Mouse (Mus musculus) MEL (cell line): ENCODE data around the gene Cdc20.

Experiments used
- CTCF ChIP-seq, 3 experiments: IDR thresholded peaks in 2 of 3; conservative IDR thresholded peaks in 1 of 3; 2 replicates each; pipeline ENCODE4 v1.5.1; 2011 to 2012; ENCODE audit warnings: low read length in 3 of 3, low read depth in 2 of 3, mild to moderate bottlenecking in 2 of 3, improper control_type of control experiment in 1 of 3, inconsistent platforms in 1 of 3, mixed read lengths in 1 of 3, moderate library complexity in 1 of 3; ENCODE audit not compliant: control insufficient read depth in 1 of 3, insufficient read depth in 1 of 3, poor library complexity in 1 of 3, severe bottlenecking in 1 of 3
- ELF1 ChIP-seq: IDR thresholded peaks from 2 replicates; pipeline ENCODE4 v1.6.1; 2014; ENCODE audit warnings: low read depth, mild to moderate bottlenecking, inconsistent platforms, low read length, improper control_type of control experiment, moderate library complexity
- EP300 ChIP-seq, 2 experiments: IDR thresholded peaks; 2 replicates each; pipeline ENCODE4 v1.6.1; 2011; ENCODE audit warnings: improper control_type of control experiment in 2 of 2, low read length in 2 of 2, low read depth in 1 of 2, mild to moderate bottlenecking in 1 of 2
- GATA1 ChIP-seq: IDR thresholded peaks from 2 replicates; pipeline ENCODE4 v1.6.1; 2011; ENCODE audit warnings: low read depth, low read length, improper control_type of control experiment
- HCFC1 ChIP-seq: IDR thresholded peaks from 2 replicates; pipeline ENCODE4 v1.6.1; 2012; ENCODE audit warnings: low read depth, mild to moderate bottlenecking, inconsistent platforms, low read length, improper control_type of control experiment, moderate library complexity
- MAX ChIP-seq: IDR thresholded peaks from 2 replicates; pipeline ENCODE4 v1.6.1; 2011; ENCODE audit warnings: low read length, improper control_type of control experiment
- MYC ChIP-seq: IDR thresholded peaks from 2 replicates; pipeline ENCODE4 v1.6.1; 2011; ENCODE audit warnings: low read depth, mild to moderate bottlenecking, low read length, improper control_type of control experiment, moderate library complexity
- NRF1 ChIP-seq: IDR thresholded peaks from 2 replicates; pipeline ENCODE4 v1.6.1; 2014; ENCODE audit warnings: low read depth, mild to moderate bottlenecking, inconsistent platforms, low read length, improper control_type of control experiment, moderate library complexity; ENCODE audit not compliant: poor library complexity, insufficient read depth, severe bottlenecking
- POLR2A ChIP-seq, 2 experiments: IDR thresholded peaks; 2 replicates each; pipeline ENCODE4 v1.6.1; 2011 to 2012; ENCODE audit warnings: low read length in 2 of 2, mild to moderate bottlenecking in 2 of 2, control low read depth in 1 of 2, improper control_type of control experiment in 1 of 2, low read depth in 1 of 2, moderate library complexity in 1 of 2; ENCODE audit not compliant: control insufficient read depth in 1 of 2, insufficient read depth in 1 of 2, poor library complexity in 1 of 2
- TCF12 ChIP-seq: IDR thresholded peaks from 2 replicates; pipeline ENCODE4 v1.6.1; 2014; ENCODE audit warnings: low read depth, mild to moderate bottlenecking, inconsistent platforms, low read length, improper control_type of control experiment, moderate library complexity

DNA sequence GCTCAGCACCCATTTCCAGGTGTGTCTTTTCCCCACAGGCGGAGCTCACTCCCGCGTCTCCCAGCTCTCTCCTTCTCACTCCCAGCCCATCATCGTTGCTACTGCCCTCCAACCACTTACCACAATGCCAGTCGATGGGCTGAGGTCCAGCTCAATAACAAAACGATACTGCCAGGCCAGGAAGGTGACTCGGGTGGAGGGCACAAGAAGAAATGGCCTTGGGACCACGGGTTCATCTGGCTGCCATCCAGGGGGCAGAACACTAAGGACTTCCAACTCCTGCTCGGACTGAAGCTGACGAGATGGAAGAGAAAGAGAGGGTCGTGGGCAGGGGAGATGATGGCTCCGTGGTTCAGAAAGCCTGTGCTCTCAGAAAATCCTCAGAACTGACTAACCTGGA, 34.5 kb downstream of the Cdc20 start:
- TF ChIP-seq HCFC1 (no peak), POLR2A (IDR thresholded peaks at IDR 0.05; ENCODE audit: control insufficient read depth in 1 of 2, insufficient read depth in 1 of 2, low read depth in 1 of 2, low read length in 2 of 2, poor library complexity in 1 of 2) (no peak), CTCF (IDR thresholded peaks at IDR 0.05 in 2 of 3, conservative IDR thresholded peaks at IDR 0.05 in 1 of 3; ENCODE audit: control insufficient read depth in 1 of 3, insufficient read depth in 1 of 3, low read depth in 2 of 3, low read length in 3 of 3, poor library complexity in 1 of 3, severe bottlenecking in 1 of 3) (no peak), NRF1 (no peak), GATA1 (no peak), TCF12 (no peak), MAX (no peak), MYC (no peak), ELF1 (no peak), EP300 (IDR thresholded peaks at IDR 0.05; ENCODE audit: low read depth in 1 of 2, low read length in 2 of 2) (no peak)
